Mouse (Mus musculus): ENCODE measurements around the gene Tdg. TPM values are rescaled to one million over a fixed set of nuclear protein-coding genes. Genes with fewer than 3 reads are reported as not detected.
"Not testable (repeated sequence)": the region's sequence is repeated elsewhere in the genome, so short reads cannot be mapped to it uniquely, and the experiment has no call there.

Tdg gene
- 10 to 100 TPM; 23.3 to 24.5 TPM for polyA plus RNA-seq (2017; shearing (Covaris generic))

- peak; percentile 91 for ATAC-seq
These were observed at the start of gene Tdg for GRCm38 (mm10) chr10:82629586-82630255. Gene Tdg (plus strand): TSS chr10:82629828.

- not testable (repeated sequence) for ATAC-seq
These were observed 40.0 kb upstream of the Tdg start for GRCm38 (mm10) chr10:82589673-82590072.

- not testable (repeated sequence) for ATAC-seq
These were observed 35.2 kb upstream of the Tdg start for GRCm38 (mm10) chr10:82594421-82594820.

GRCm38 (mm10) chr10:82622235-82622634 is 7.4 kb upstream of the Tdg start:
- no peak for ATAC-seq

GRCm38 (mm10) chr10:82622671-82623552 is 6.7 kb upstream of the Tdg start, which contains the start of gene 1190007I07Rik:
Gene 1190007I07Rik (minus strand): TSS chr10:82623228.
- ATAC-seq: peak; percentile 81

GRCm38 (mm10) chr10:82623553-82623932 is 6.1 kb upstream of the Tdg start:
- not testable (repeated sequence) for ATAC-seq

- peak; percentile 3 for ATAC-seq
These were observed 480 bp upstream of the Tdg start for GRCm38 (mm10) chr10:82629111-82629585.

GRCm38 (mm10) chr10:82630497-82630896 is 869 bp downstream of the Tdg start:
- no peak for ATAC-seq

GRCm38 (mm10) chr10:82631133-82631532 is 1.5 kb downstream of the Tdg start:
- ATAC-seq: no peak

- ATAC-seq: peak; percentile 39
These were observed 3.1 kb downstream of the Tdg start for GRCm38 (mm10) chr10:82632496-82633280.

- no peak for ATAC-seq
These were observed 4.7 kb downstream of the Tdg start for GRCm38 (mm10) chr10:82634348-82634747.

GRCm38 (mm10) chr10:82636321-82636720 is 6.7 kb downstream of the Tdg start:
- no peak for ATAC-seq

GRCm38 (mm10) chr10:82639032-82639698 is 9.5 kb downstream of the Tdg start:
- ATAC-seq: no peak

- no peak for ATAC-seq
These were observed 11.9 kb downstream of the Tdg start for GRCm38 (mm10) chr10:82641481-82641880.

GRCm38 (mm10) chr10:82646083-82646482 is 16.5 kb downstream of the Tdg start:
- ATAC-seq: no peak

- ATAC-seq: no peak
These were observed 17.7 kb downstream of the Tdg start for GRCm38 (mm10) chr10:82647205-82647811.

GRCm38 (mm10) chr10:82651221-82651620 is 21.6 kb downstream of the Tdg start:
- no peak for ATAC-seq

GRCm38 (mm10) chr10:82652625-82653024 is 23.0 kb downstream of the Tdg start:
- no peak for ATAC-seq

- no peak for ATAC-seq
These were observed 25.0 kb downstream of the Tdg start for GRCm38 (mm10) chr10:82654581-82654980.

- ATAC-seq: no peak
These were observed 32.2 kb downstream of the Tdg start for GRCm38 (mm10) chr10:82661820-82662219.

GRCm38 (mm10) chr10:82662267-82662990 is 32.8 kb downstream of the Tdg start:
- ATAC-seq: peak; percentile 61

All from activated CD4-positive, CD25-positive, alpha-beta regulatory T cell, adult 4 months (primary cell).